Mouse (Mus musculus) lung, adult 2 months (tissue): ENCODE measurements around the gene Cyp4a32.

ENCODE experiments used
- CTCF ChIP-seq: fragments of 200-500 bp; IDR thresholded peaks from 2 replicates; pipeline ENCODE4 v1.5.1; 2011; ENCODE audit warnings: mild to moderate bottlenecking, low read length, control low read depth; ENCODE audit not compliant: insufficient read depth
- POLR2A ChIP-seq: fragments of 200-500 bp; IDR thresholded peaks from 2 replicates; pipeline ENCODE4 v1.6.1; 2011; ENCODE audit warnings: low read depth, mild to moderate bottlenecking, control low read depth, low read length, borderline replicate concordance; ENCODE audit errors: extremely low read depth

DNA sequence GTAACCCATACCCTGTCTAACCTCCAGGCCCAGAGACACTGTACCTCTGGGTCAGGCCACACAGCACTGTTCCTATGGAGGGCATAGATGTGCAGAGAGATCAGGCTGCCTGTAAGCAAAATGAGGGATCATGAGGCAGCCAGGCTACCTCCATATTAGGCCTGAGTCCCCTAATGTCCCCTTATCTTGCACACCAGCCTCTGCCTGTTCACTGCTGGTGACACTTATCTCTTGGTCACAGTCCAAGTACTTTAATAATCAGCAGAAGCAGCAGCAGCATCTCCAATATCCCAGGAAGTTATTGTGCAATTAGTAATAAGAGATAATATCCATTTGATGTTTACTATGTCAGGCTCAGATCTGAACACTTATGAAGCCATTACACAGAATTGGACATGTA lies 17.7 kb upstream of the Cyp4a32 start:
- TF ChIP-seq CTCF (no peak), POLR2A (no peak)
